ENCODE assay signal across 8 mouse cellular contexts in genomic region chr4:136021549-136022047, GRCm38 (mm10). TPM values are rescaled to one million over a fixed set of nuclear protein-coding genes. Genes with fewer than 3 reads are reported as not detected.
DNase-seq lines count a peak whose midpoint lies in the region; ATAC-seq and TF ChIP-seq lines count a peak whose summit lies in the region.

TSS of gene Eloa (minus strand) at chr4:136021763.

- WGBS in hindbrain, postnatal 0 days = under 1% methylated on average over 29 of the region's 48 CpGs

- H3K27me3 ChIP-seq in hindbrain, postnatal 0 days (ENCODE audit: insufficient read depth, low read length) = no peaks in the 10 kb centered on the region

- H3K4me2 ChIP-seq in hindbrain, postnatal 0 days (ENCODE audit: low read depth, low read length) = peak within 1 kb of the TSS; percentile 98

- TF ChIP-seq CTCF in gastrocnemius, adult 2 months (IDR thresholded peaks at IDR 0.05) = 0 out of 2 replicates have a peak, but pooled peaks have one; percentile 1
- TF ChIP-seq CTCF in hindbrain, postnatal 0 days (IDR thresholded peaks at IDR 0.05; ENCODE audit: low read depth) = no peak; the same call in 1 of the 2 replicates
- TF ChIP-seq CTCF in left cerebral cortex, adult 2 months (IDR thresholded peaks at IDR 0.05) = no peak

- DNase-seq in ZHBTc4 (ENCODE audit: low read depth, low spot score) = peak; percentile 100
- DNase-seq in gastrocnemius, adult 2 months = peak; percentile 100
- DNase-seq in hindbrain, postnatal 0 days (ENCODE audit: low spot score) = peak; percentile 98
- DNase-seq in left cerebral cortex, adult 2 months (ENCODE audit: extremely low spot score in 1 of 2, low spot score in 2 of 2) = peak; percentile 98
- DNase-seq in right cerebral cortex, adult 2 months (ENCODE audit: low spot score in 2 of 2) = peak; percentile 99 to 100
- DNase-seq in urinary bladder, postnatal 14 days (ENCODE audit: low spot score) = peak; percentile 100

- no peaks in the 10 kb centered on the region for H3K36me3 ChIP-seq in hindbrain, postnatal 0 days (ENCODE audit: insufficient read depth, low read length)

- no peaks in the 10 kb centered on the region for H3K9me3 ChIP-seq in hindbrain, postnatal 0 days (ENCODE audit: low read length)

- intact Hi-C loops in gastrocnemius, adult 2 months (cut with DNase I) = loop anchor here (5.0 kb wide), 1 partner anchor 49 kb away; the partner anchor contains the start of gene Lypla2
- intact Hi-C loops in left cerebral cortex, adult 2 months (cut with DNase I) = loop anchor here (1.0 kb wide), 2 partner anchors 32 to 34 kb away; partner anchors contain the start of genes Pithd1 and Rpl11

- peak within 1 kb of the TSS; percentile 98 for H3K9ac ChIP-seq in hindbrain, postnatal 0 days (replicated peaks; ENCODE audit: low read length)

- peaks cover 5% of the 10 kb centered on the region; the same call in 1 of the 2 replicates for H3K4me1 ChIP-seq in hindbrain, postnatal 0 days (ENCODE audit: insufficient read depth, low read length)

- peak within 1 kb of the TSS; percentile 96 for H3K4me3 ChIP-seq in gastrocnemius, adult 2 months
- peak within 1 kb of the TSS; percentile 98 for H3K4me3 ChIP-seq in hindbrain, postnatal 0 days (ENCODE audit: low read length)
- H3K4me3 ChIP-seq in left cerebral cortex, adult 2 months = peak within 1 kb of the TSS; percentile 98

- peak within 1 kb of the TSS; percentile 92 for H3K27ac ChIP-seq in gastrocnemius, adult 2 months
- H3K27ac ChIP-seq in hindbrain, postnatal 0 days = peak within 1 kb of the TSS; percentile 82
- H3K27ac ChIP-seq in left cerebral cortex, adult 2 months = peak within 1 kb of the TSS; percentile 76

- peak; percentile 99 for ATAC-seq in common myeloid progenitor, adult 5-6 weeks (replicated peaks; ENCODE audit: low read depth, poor library complexity, severe bottlenecking)
- ATAC-seq in hindbrain, postnatal 0 days = peak; percentile 99
- peak; percentile 99 for ATAC-seq in megakaryocyte, adult 5-6 weeks (ENCODE audit: poor library complexity, severe bottlenecking)

RNA-seq across cellular contexts. Expression of gene Eloa, which starts in this region (rescaled TPM):
- total RNA-seq in common myeloid progenitor, adult 5-6 weeks (2017) = 48.3 and 52.5 TPM in 2 replicates
- 10 to 100 TPM; 58.9 to 63.4 TPM for total RNA-seq in gastrocnemius, adult 2 months (2021)
- 20.9 and 26.5 TPM in 2 replicates for total RNA-seq in hindbrain, postnatal 0 days (2014; rRNA removed)
- 19.7 and 19.8 TPM in 2 replicates for polyA plus RNA-seq in hindbrain, postnatal 0 days (2015; fragmentation: Nextera tagmentation; extraction: Ambion mirVana)
- 10 to 100 TPM; 25.7 to 26.8 TPM for total RNA-seq in left cerebral cortex, adult 2 months (2021)
- 61.0 and 62.7 TPM in 2 replicates for total RNA-seq in megakaryocyte, adult 5-6 weeks (2015)
- total RNA-seq in megakaryocyte, adult 5-6 weeks (2017) = 63.0 and 68.6 TPM in 2 replicates

Comparison
In these comparisons a context has a peak if more than half of its experiments do, and no peak if none do; other contexts are left out.
1. Peak in every context shown above with its lines: DNase-seq, ATAC-seq, H3K4me3 ChIP-seq and H3K27ac ChIP-seq.